Mouse (Mus musculus): Measurements from ENCODE around the gene Pcsk6. TPM values are rescaled to one million over a fixed set of nuclear protein-coding genes. Genes with fewer than 3 reads are reported as not detected.

Pcsk6 gene
- polyA plus RNA-seq, 1 experiment from 2014 or later: 0.85 TPM

DNA sequence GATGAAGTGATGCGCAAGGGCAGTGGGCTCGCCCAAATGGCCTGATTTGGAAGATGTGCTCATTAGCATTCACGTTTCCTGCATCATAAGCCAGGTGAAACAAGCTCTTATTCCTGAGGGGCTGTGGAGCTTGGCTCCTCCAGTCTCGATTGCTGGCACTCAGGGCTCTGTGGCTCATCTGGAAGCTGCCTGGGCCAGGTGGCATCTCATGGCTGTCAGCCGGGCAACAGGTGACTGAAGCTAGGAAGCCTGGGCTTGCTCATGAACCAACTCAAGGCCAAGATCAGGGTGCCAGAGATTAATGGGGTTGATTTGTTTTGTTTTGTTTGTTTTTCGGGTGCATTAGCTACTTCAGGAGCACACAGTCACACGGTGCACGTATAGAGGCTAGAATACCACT is 231.1 kb downstream of the Pcsk6 start:
- Histone ChIP-seq H3K9ac (ENCODE audit: low read length) (no peak overlapping the region), H3K9me3 (ENCODE audit: control insufficient read depth, low read length) (no peaks in the 10 kb centered on the region), H3K4me1 (ENCODE audit: control insufficient read depth, insufficient read depth, low read length) (no peaks in the 10 kb centered on the region), H3K36me3 (ENCODE audit: control insufficient read depth, insufficient read depth, low read length) (peaks cover 13% of the 10 kb centered on the region), H3K4me3 (ENCODE audit: low read depth, low read length) (no peak overlapping the region), H3K27me3 (ENCODE audit: control insufficient read depth, insufficient read depth, low read length) (no peaks in the 10 kb centered on the region), H3K27ac (ENCODE audit: low read depth, low read length) (no peak overlapping the region), H3K4me2 (no peak overlapping the region)
- ATAC-seq (ENCODE audit: low FRiP score) (no peak), DNase-seq (ENCODE audit: low spot score, missing footprints) (no peak)
- WGBS: 93% methylated on average over 8 of the region's 8 CpGs

DNA sequence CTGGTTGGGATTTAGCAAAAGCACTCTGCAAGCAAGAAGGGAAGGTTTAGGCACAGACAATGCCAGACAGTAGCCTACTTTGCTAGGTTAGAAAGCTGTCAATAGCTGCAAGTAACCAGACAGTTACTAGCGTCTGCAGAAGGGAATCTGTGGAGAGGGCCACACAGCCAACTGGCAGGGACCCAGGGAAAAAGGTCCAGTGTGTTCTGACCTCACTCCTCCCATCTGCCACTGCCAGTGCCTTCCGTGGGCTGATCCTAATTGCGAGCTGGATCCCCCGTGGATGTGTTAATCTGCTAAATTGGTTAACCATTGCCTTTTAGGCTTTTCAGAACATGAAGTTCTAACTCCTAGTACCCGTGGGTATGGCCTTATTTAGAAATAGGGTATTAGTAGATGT is 232.6 kb downstream of the Pcsk6 start:
- Histone ChIP-seq H3K36me3 (ENCODE audit: control insufficient read depth, insufficient read depth, low read length) (0 out of 2 replicates have a peak, but pooled peaks cover 6% of the 10 kb centered on the region), H3K9me3 (ENCODE audit: control insufficient read depth, low read length) (no peaks in the 10 kb centered on the region), H3K27ac (ENCODE audit: low read depth, low read length) (no peak overlapping the region), H3K4me1 (ENCODE audit: control insufficient read depth, insufficient read depth, low read length) (no peaks in the 10 kb centered on the region), H3K4me3 (ENCODE audit: low read depth, low read length) (no peak overlapping the region), H3K27me3 (ENCODE audit: control insufficient read depth, insufficient read depth, low read length) (no peaks in the 10 kb centered on the region), H3K9ac (ENCODE audit: low read length) (no peak overlapping the region), H3K4me2 (no peak overlapping the region)
- ATAC-seq (ENCODE audit: low FRiP score): no peak
- WGBS: 79% methylated on average over 5 of the region's 5 CpGs
- DNase-seq (ENCODE audit: low spot score, missing footprints): no peak

DNA sequence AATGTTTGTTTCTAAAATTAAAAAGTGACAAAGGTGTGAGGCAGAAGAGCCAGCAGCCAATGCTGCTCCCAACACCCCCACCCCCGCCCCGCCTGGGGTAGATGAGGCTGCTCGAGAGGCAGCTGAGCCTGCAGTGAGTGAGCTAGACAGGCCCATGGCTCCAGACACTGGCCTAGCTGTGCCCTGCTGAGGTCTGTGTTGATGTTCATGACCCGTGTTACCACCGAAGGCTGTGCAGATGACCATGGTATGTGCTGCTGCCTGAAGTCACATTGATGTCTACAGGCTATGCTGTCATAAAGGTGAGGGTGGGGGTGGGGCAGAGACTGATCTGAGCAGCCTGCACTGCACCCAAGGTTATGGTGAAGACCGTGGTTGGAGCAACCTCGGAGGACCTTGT is 237.3 kb downstream of the Pcsk6 start:
- Histone ChIP-seq H3K4me3 (ENCODE audit: low read depth, low read length) (no peak overlapping the region), H3K9me3 (ENCODE audit: control insufficient read depth, low read length) (no peaks in the 10 kb centered on the region), H3K4me2 (no peak overlapping the region), H3K36me3 (ENCODE audit: control insufficient read depth, insufficient read depth, low read length) (no peaks in the 10 kb centered on the region), H3K27ac (ENCODE audit: low read depth, low read length) (no peak overlapping the region), H3K4me1 (ENCODE audit: control insufficient read depth, insufficient read depth, low read length) (no peaks in the 10 kb centered on the region), H3K27me3 (ENCODE audit: control insufficient read depth, insufficient read depth, low read length) (no peaks in the 10 kb centered on the region), H3K9ac (ENCODE audit: low read length) (no peak overlapping the region)
- DNase-seq (ENCODE audit: low spot score, missing footprints) (no peak), ATAC-seq (ENCODE audit: low FRiP score) (no peak)
- 84% methylated on average over 7 of the region's 7 CpGs for WGBS

Other genes with a start within 250 kb of the Pcsk6 start
- 11.7 and 12.0 TPM in 2 replicates for gene Tarsl2, start 216.8 kb upstream of the Pcsk6 start, polyA plus RNA-seq (2014; fragmentation: Nextera tagmentation; extraction: Ambion mirVana)
- 67.0 and 68.8 TPM in 2 replicates for gene Tm2d3, start 170.6 kb upstream of the Pcsk6 start, polyA plus RNA-seq (2014; fragmentation: Nextera tagmentation; extraction: Ambion mirVana)
- gene Gm45213, start 181.9 kb downstream of the Pcsk6 start, polyA plus RNA-seq (2014; fragmentation: Nextera tagmentation; extraction: Ambion mirVana): not detected in 2 replicates
- gene Snrpa1, start 197.3 kb downstream of the Pcsk6 start, polyA plus RNA-seq (2014; fragmentation: Nextera tagmentation; extraction: Ambion mirVana): 230 and 247 TPM in 2 replicates
- gene Selenos, start 217.9 kb downstream of the Pcsk6 start, polyA plus RNA-seq (2014; fragmentation: Nextera tagmentation; extraction: Ambion mirVana): 85.7 and 85.9 TPM in 2 replicates
- 18.4 and 20.4 TPM in 2 replicates for gene Chsy1, start 247.8 kb downstream of the Pcsk6 start, polyA plus RNA-seq (2014; fragmentation: Nextera tagmentation; extraction: Ambion mirVana)

All from midbrain, embryonic 11.5 days (tissue).